Mouse (Mus musculus) embryonic fibroblast, embryonic 13.5 days (primary cell): ENCODE measurements around the gene 1810049J17Rik. TPM values are rescaled to one million over a fixed set of nuclear protein-coding genes. Genes with fewer than 3 reads are reported as not detected.

Source experiments
- H3K27ac ChIP-seq: 2 replicates; pipeline ENCODE4 v1.5.1; 2012; ENCODE audit warnings: low read length, control low read depth, inconsistent platforms; ENCODE audit not compliant: insufficient read depth
- H3K4me1 ChIP-seq: 2 replicates; pipeline ENCODE4 v1.6.1; 2011; ENCODE audit warnings: low read length; ENCODE audit not compliant: control insufficient read depth, insufficient read depth
- H3K4me3 ChIP-seq: 2 replicates; pipeline ENCODE4 v1.5.1; 2011; ENCODE audit warnings: mild to moderate bottlenecking, control low read depth, low read length; ENCODE audit not compliant: insufficient read depth
- CTCF ChIP-seq: IDR thresholded peaks from 2 replicates; pipeline ENCODE4 v1.5.1; 2011; ENCODE audit warnings: mild to moderate bottlenecking, control low read depth, low read length, moderate library complexity, borderline replicate concordance; ENCODE audit not compliant: insufficient read depth
- POLR2A ChIP-seq: IDR thresholded peaks from 2 replicates; pipeline ENCODE4 v1.6.1; 2011; ENCODE audit warnings: low read depth, mild to moderate bottlenecking, control low read depth, low read length, moderate library complexity
- polyA plus RNA-seq: library from polyadenylated mRNA; stranded (reverse); fragments of >200 nt; gene quantifications from 2 replicates; pipeline ENCODE4 v1.2.4, GENCODE M21; 2011; ENCODE audit warnings: low read depth; ENCODE audit not compliant: missing spikeins, insufficient read length

Gene 1810049J17Rik
- polyA plus RNA-seq, 1 experiment: 2.0 TPM

GRCm38 (mm10) chr15:12348950-12349349 lies 27.3 kb upstream of the 1810049J17Rik start:
- Histone ChIP-seq H3K4me3 (no peak overlapping the region), H3K4me1 (no peaks in the 10 kb centered on the region), H3K27ac (no peak overlapping the region)
- TF ChIP-seq POLR2A (no peak), CTCF (no peak)

- no peak overlapping the region for H3K4me3 ChIP-seq
- no peak overlapping the region for H3K27ac ChIP-seq
- no peaks in the 10 kb centered on the region for H3K4me1 ChIP-seq
- TF ChIP-seq POLR2A (no peak), CTCF (no peak)
These were observed 25.2 kb upstream of the 1810049J17Rik start for GRCm38 (mm10) chr15:12346916-12347315.

- TF ChIP-seq CTCF: no peak
- no peak for TF ChIP-seq POLR2A
- Histone ChIP-seq H3K27ac (no peak overlapping the region), H3K4me3 (no peak overlapping the region), H3K4me1 (peaks cover 5% of the 10 kb centered on the region; the same call in 1 of the 2 replicates)
These were observed 19.7 kb upstream of the 1810049J17Rik start for GRCm38 (mm10) chr15:12341401-12341758.

GRCm38 (mm10) chr15:12340536-12341400 lies 19.1 kb upstream of the 1810049J17Rik start:
- H3K4me3 ChIP-seq: no peak overlapping the region
- H3K4me1 ChIP-seq: peaks cover 5% of the 10 kb centered on the region; the same call in 1 of the 2 replicates
- H3K27ac ChIP-seq: no peak overlapping the region
- TF ChIP-seq POLR2A (no peak), CTCF (no peak)

GRCm38 (mm10) chr15:12337779-12338137 lies 16.1 kb upstream of the 1810049J17Rik start:
- H3K27ac ChIP-seq: no peak overlapping the region
- TF ChIP-seq CTCF (no peak), POLR2A (no peak)
- H3K4me1 ChIP-seq: peaks cover 5% of the 10 kb centered on the region; the same call in 1 of the 2 replicates
- no peak overlapping the region for H3K4me3 ChIP-seq

GRCm38 (mm10) chr15:12337030-12337778 lies 15.5 kb upstream of the 1810049J17Rik start:
- Histone ChIP-seq H3K4me3 (no peak overlapping the region), H3K4me1 (peaks cover 5% of the 10 kb centered on the region; the same call in 1 of the 2 replicates), H3K27ac (no peak overlapping the region)
- TF ChIP-seq CTCF: no peak
- no peak for TF ChIP-seq POLR2A

- Histone ChIP-seq H3K4me3 (no peak overlapping the region), H3K4me1 (no peaks in the 10 kb centered on the region), H3K27ac (no peak overlapping the region)
- TF ChIP-seq CTCF: no peak
- no peak for TF ChIP-seq POLR2A
These were observed 12.7 kb upstream of the 1810049J17Rik start for GRCm38 (mm10) chr15:12334381-12334780.

- Histone ChIP-seq H3K4me1 (no peaks in the 10 kb centered on the region), H3K27ac (no peak overlapping the region), H3K4me3 (no peak overlapping the region)
- TF ChIP-seq CTCF (no peak), POLR2A (no peak)
These were observed 9.6 kb upstream of the 1810049J17Rik start for GRCm38 (mm10) chr15:12331300-12331699.

GRCm38 (mm10) chr15:12330892-12331291 lies 9.2 kb upstream of the 1810049J17Rik start:
- no peak overlapping the region for H3K4me3 ChIP-seq
- TF ChIP-seq CTCF (no peak), POLR2A (no peak)
- no peak overlapping the region for H3K27ac ChIP-seq
- no peaks in the 10 kb centered on the region for H3K4me1 ChIP-seq

GRCm38 (mm10) chr15:12330389-12330788 lies 8.7 kb upstream of the 1810049J17Rik start:
- no peak overlapping the region for H3K27ac ChIP-seq
- no peak for TF ChIP-seq CTCF
- TF ChIP-seq POLR2A: no peak
- H3K4me3 ChIP-seq: no peak overlapping the region
- no peaks in the 10 kb centered on the region; the same call in 1 of the 2 replicates for H3K4me1 ChIP-seq
